Mouse (Mus musculus) embryo, embryonic 9.5 days (tissue): ENCODE measurements around the gene Mbd4.
"Not testable (repeated sequence)": the region's sequence is repeated elsewhere in the genome, so short reads cannot be mapped to it uniquely, and the experiment has no call there.

Experiments
- DNase-seq: peaks from one replicate; pipeline ENCODE4 v3.0.0-alpha.2; 2017; ENCODE audit errors: extremely low spot score

Gene Mbd4

GRCm38 (mm10) chr6:115853091-115853813, at the start of gene Mbd4, which contains the start of gene Ift122:
Gene Mbd4, minus strand, starts transcription at chr6:115853371.
Gene Ift122, plus strand, starts transcription at chr6:115853470.
- peak; percentile 98 for DNase-seq

- no peak for DNase-seq
Measured at GRCm38 (mm10) chr6:115902545-115902944, 49.4 kb upstream of the Mbd4 start.

- no peak for DNase-seq
Measured at GRCm38 (mm10) chr6:115901489-115901931, 48.3 kb upstream of the Mbd4 start.

DNA sequence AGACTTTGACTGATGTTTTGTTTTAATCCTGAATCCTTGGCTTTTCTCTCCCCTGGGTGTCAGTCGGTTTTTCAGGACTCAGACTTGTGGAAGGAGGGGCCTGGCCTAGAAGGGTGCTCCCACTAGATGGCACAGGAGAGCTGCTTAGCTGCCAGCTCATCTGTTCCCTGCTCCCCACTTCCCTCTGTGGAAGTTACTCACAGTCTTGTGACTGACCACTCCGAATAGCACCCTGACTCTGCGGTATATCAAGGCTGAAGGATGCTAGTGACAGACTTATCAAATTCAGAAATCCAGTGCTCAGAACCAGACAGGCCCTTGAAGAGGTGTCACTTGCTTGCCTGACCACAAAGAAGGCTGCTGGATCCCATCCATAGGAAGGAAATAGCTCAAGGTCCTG, 47.9 kb upstream of the Mbd4 start:
- peak; percentile 63 for DNase-seq

DNA sequence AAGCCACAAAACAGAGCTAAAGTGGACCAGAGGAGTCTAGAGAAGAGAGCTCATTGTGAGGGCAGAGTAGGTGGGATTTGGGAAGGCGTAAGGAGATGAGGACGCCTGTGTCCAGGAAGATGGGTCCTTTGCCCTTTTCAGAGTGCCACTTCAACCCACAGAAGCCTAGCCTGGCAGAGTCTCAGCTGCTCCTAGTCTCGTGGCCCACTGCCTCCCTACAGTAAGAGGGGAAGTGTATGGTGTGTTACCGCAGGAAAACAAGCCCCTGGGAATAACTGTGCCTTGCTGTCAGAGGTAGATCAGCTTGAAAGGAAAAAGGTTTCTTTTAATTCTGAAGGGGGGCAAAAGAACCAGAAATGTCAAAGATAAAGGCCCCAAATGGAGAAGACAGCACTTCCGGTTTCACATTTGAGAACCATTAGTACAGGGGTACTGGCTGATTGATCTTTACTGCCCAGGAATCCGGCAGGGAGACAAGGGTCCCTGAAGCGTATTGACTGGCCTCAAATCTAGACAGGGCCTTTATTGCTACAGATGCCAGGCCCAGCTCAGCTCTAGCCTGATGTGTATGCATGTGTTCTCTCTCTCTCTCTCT, 44.9 kb upstream of the Mbd4 start:
- DNase-seq: no peak

DNA sequence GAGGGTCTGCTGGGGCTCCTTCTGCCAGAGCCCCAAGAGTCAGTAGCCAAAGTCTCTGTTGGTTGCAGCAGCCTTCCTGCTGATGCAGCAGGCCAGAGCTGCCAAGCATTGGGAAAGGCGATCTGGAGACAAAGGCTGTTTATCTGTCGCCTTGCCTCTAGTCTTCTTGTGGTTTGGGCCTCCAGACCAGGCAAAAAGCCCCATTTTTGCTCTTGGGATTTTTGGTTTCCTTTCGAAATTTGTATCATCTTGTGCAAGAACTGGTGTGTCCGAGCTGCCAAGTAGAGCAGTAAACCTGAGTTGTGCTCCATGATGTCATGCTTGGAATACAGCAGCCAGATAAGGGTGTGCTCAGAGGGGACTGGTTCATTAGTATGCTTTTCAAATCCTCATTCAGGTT, 43.9 kb upstream of the Mbd4 start:
- DNase-seq: no peak

GRCm38 (mm10) chr6:115896346-115896745, 43.2 kb upstream of the Mbd4 start:
- no peak for DNase-seq

DNA sequence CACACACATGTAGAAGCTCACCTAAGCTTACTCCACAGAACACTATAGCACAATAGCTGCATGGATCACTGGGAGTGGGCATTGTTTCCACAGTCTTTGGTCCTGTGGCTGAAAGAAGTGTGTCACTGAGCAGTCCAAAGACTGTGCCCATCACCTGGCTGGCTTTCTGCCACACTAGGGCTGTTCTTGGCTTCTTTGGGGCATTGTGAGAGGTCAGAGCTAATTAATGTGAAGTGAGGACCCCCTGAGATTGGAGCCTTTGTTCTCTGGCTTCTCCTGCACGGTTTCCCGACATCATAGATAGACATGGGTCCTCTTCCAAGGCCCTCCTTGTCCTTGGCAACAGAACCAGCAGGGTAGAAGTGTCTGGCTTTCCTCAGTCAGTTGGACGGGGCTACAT, 39.2 kb upstream of the Mbd4 start:
- DNase-seq: no peak

DNA sequence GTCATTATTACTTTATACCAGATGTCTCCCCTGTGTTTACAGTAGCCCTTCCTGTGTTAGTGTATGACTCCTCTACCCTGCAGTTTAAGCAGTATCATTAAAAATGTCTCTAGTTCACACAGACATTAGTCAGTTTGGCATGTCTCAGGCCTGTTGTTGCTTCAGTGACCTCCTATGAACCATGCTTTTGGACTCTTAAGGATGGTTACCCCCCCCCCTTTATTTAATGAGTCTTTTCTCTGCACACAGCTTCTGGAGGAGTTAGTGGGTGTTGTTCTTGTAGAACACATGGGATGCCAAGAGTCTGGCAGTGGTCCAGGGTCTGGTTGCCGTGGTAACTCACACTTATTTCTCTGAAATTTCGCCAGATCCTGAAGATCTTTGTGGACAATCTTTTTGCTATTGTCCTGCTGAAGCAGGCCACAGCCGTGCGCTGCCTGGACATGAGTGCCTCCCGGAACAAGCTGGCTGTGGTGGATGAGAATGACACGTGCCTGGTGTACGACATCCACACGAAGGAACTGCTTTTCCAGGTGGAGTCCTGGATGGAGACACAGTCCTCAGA, 38.4 kb upstream of the Mbd4 start:
- DNase-seq: no peak

DNA sequence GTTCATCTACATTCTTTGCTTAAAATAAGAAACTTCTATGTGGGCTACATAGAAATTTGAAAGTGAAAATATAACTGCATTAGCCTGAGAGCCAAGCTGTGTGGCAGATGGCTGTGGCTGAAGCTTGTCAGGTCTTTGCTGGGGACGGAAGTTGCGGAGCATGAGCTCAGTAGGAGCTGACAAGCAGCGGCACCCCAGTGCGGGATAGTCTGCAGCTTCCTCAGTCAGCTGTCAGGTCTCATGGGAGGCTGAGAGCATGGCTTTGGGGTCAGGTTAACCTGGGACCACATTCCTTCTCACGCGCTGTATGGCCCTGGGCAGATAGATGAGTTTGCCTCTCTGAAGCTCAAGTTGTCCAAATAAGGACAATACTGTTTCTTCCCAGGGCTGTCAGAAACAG, 37.9 kb upstream of the Mbd4 start:
- DNase-seq: no peak

GRCm38 (mm10) chr6:115890601-115891000, 37.4 kb upstream of the Mbd4 start:
- no peak for DNase-seq

DNA sequence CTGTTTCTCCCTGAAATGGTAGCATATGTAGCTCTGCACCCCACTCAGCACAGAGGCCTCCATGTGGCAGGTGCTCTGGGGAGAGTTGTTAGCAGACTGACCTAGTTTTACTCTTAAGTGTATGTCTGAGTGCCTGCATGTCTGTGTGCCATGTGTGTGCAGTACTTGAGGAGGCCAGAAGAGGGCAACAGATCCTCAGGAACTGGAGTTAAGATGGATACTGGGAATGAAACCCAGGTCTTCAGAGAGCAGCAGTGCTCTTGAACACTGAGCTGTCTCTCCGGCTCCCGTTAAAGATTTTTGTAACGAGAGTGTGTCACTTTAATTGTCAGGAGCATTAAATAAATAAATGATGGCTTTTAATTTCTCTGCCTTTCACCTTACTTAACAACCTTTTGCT, 35.1 kb upstream of the Mbd4 start:
- DNase-seq: peak; percentile 36

- no peak for DNase-seq
Measured at GRCm38 (mm10) chr6:115886894-115887293, 33.7 kb upstream of the Mbd4 start.

DNA sequence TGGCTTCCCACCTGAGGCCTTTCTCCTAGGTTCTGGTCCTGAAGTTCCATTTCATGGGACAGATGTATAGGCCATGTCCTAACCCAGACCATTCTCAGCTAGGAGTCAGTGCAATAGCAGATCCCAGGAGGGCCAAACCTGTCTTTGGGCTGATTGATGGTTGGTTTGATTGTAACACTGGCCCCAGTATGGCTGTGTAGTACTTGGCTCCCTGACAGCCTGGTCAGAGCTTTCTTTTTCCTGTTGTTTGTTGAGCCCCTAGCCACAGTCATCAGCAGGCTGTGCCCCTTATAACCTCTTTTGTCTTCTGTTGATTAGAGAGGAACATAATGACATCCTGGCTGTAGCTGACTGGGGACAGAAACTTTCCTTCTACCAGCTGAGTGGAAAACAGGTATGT, 30.8 kb upstream of the Mbd4 start:
- DNase-seq: no peak

DNA sequence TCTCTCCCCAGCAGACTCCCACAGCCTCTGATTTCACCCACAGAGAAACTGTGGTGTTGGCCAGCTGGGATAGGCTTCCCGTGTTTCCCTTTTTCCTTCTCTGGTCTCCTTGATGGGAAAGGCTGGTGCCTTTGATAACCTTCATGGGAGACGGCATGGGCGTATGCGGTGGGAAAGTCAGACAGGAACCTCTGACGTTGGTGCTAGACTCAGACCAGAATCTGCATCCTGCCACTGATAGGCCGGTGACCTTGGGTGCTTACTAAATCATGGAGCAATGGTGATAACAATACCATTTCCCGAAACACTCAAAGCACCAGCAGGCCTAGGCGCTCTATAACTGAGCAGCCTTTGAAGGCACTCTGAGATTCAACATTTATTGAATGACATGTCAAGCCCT, 27.6 kb upstream of the Mbd4 start:
- no peak for DNase-seq

- DNase-seq: no peak
Measured at GRCm38 (mm10) chr6:115879736-115880135, 26.6 kb upstream of the Mbd4 start.

DNA sequence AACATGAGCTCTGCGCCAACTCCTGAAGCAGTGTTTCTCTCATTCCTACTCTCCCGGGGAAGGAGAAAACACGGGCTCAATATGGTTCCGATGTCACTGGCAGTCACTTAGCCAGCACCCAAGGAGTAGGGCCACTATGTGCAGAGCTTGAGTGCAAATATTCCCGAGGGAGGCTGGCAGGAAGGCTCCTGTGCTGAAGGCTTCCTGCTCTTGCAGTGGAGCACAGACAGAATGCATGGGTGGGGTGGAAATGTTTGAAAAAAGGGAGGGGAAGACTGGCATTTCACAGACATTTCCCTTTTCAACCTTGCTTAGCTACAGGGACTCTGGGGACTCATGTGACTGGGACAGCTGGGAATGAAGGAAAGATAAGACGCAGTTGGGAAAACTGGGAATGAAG, 25.5 kb upstream of the Mbd4 start:
- DNase-seq: no peak

DNA sequence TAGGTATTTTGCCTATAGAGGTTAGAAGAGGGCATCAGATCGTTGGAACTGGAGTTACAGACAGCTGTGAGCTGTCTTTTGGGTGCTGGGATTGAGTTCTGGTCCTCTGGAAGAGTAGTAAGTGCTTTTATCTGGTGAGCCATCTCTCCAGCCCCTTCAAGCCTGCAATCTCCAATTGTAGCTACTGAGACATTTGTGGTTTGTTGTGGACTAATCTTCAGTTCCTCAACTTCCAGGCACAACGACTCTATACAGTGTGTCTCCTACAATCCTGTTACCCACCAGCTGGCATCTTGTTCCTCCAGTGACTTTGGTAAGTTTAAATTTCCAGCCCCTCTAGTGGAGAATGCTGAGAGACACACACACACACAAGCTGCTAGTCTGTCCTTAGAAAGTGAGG, 24.1 kb upstream of the Mbd4 start:
- no peak for DNase-seq

GRCm38 (mm10) chr6:115871318-115871717, 18.1 kb upstream of the Mbd4 start:
- DNase-seq: not testable (repeated sequence)

DNA sequence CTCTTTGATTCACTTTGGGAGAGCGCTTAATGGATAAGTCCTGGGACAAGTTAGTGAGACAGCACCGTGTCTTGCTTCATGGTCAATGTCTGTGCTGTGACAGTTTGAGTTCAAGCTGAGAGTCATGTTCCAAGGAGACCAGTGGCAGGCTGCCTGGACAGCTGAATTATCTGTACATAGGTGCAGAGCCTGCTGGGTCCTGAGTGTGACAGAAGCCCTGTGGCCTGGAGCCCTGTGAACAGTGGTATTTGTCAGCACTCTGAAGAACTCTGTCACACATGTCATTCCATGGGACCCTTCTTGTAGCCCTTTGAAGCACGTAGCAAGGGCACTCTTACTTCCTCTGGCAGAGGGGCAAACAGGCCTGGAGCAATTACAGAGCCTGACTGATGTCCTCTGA, 14.0 kb upstream of the Mbd4 start:
- not testable (repeated sequence) for DNase-seq

DNA sequence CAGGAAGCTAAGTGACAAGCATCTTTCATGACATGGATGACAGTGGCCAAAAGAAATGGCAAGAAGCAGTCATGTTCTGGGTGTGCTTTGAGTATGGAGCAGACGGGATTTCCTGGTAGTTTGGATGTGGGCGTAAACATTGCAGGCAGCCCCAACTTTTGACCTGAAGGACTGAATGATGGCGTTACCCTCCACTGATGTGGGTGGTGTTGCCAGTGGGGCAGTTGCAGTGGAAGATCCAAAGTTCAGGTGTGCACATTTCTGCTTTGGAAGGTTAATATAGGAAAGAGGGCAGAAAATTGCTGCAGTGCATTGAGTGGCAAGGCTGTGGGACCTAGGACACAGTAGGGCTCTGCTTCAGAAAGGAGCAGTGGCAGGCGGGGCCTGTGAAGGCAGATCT, 12.1 kb upstream of the Mbd4 start:
- DNase-seq: no peak

DNA sequence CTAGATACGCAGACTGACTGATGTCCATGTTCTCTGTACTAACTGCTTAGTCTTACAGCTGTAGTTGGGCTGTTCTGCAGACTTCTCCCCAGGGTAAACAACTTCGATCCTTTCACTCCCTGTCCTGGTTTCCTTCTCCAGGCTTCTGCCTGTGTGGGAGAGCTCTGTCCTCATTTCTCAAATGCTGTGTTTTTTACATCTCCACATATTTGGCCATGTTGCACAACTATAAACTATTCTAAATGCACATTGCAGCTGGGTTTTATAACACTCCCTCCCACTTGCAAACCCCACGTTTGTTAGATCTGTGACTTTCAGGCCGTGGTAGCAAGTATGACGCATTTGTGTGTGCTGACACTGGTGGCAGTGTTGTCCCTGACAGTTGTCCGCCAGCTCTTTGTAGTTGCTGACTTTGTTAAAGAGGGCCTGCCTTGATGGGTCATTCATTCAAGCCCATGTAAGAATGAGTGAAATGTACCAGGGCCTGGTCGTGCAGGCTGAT, 10.2 kb upstream of the Mbd4 start:
- no peak for DNase-seq

GRCm38 (mm10) chr6:115860027-115860556, 6.9 kb upstream of the Mbd4 start:
- no peak for DNase-seq
